Mouse (Mus musculus) MEL (cell line): ENCODE data around the gene Amer2.

Experiments
- CHD1 ChIP-seq: IDR thresholded peaks from 2 replicates; pipeline ENCODE4 v1.6.1; 2012; ENCODE audit warnings: low read depth, mild to moderate bottlenecking, inconsistent platforms, low read length, improper control_type of control experiment
- CHD2 ChIP-seq: IDR thresholded peaks from 2 replicates; pipeline ENCODE4 v1.6.1; 2011; ENCODE audit warnings: low read length, improper control_type of control experiment
- CTCF ChIP-seq, 3 experiments: IDR thresholded peaks in 2 of 3; conservative IDR thresholded peaks in 1 of 3; 2 replicates each; pipeline ENCODE4 v1.5.1; 2011 to 2012; ENCODE audit warnings: low read length in 3 of 3, low read depth in 2 of 3, mild to moderate bottlenecking in 2 of 3, improper control_type of control experiment in 1 of 3, inconsistent platforms in 1 of 3, mixed read lengths in 1 of 3, moderate library complexity in 1 of 3; ENCODE audit not compliant: control insufficient read depth in 1 of 3, insufficient read depth in 1 of 3, poor library complexity in 1 of 3, severe bottlenecking in 1 of 3
- ETS1 ChIP-seq: IDR thresholded peaks from 2 replicates; pipeline ENCODE4 v1.6.1; 2012; ENCODE audit warnings: low read depth, mild to moderate bottlenecking, inconsistent platforms, low read length, improper control_type of control experiment, moderate library complexity
- MAFK ChIP-seq: IDR thresholded peaks from 2 replicates; pipeline ENCODE4 v1.6.1; 2011; ENCODE audit warnings: low read depth, mild to moderate bottlenecking, low read length, improper control_type of control experiment, borderline replicate concordance
- POLR2A ChIP-seq, 2 experiments: IDR thresholded peaks; 2 replicates each; pipeline ENCODE4 v1.6.1; 2011 to 2012; ENCODE audit warnings: low read length in 2 of 2, mild to moderate bottlenecking in 2 of 2, control low read depth in 1 of 2, improper control_type of control experiment in 1 of 2, low read depth in 1 of 2, moderate library complexity in 1 of 2; ENCODE audit not compliant: control insufficient read depth in 1 of 2, insufficient read depth in 1 of 2, poor library complexity in 1 of 2
- TAL1 ChIP-seq: IDR thresholded peaks from 2 replicates; pipeline ENCODE4 v1.6.1; 2012; ENCODE audit warnings: mild to moderate bottlenecking, inconsistent platforms, low read length, moderate library complexity, mixed read lengths
- TBP ChIP-seq: IDR thresholded peaks from 2 replicates; pipeline ENCODE4 v1.8.0; 2011; ENCODE audit warnings: low read depth, low read length, improper control_type of control experiment
- ZKSCAN1 ChIP-seq: IDR thresholded peaks from 2 replicates; pipeline ENCODE4 v1.6.1; 2012; ENCODE audit warnings: low read depth, mild to moderate bottlenecking, inconsistent platforms, low read length, improper control_type of control experiment, moderate library complexity

DNA sequence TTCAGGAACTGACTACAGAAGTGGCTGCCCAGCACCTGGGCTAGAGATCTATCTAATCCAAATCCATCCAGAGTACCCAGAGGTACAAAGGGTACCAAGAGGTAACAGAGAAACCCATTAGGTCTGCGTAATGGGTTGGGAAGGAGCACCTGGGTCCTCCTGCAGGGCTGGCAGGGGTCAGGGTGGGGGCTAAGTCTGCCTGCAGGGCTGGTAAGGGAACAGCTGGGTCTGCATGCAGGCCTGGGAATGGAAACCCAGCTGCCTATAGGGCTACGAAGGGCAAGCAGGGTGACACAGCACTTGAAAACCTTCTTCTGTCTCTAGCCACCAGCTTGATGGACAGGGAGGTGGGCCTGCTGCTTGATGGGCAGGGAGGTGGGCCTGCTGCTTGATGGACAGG, 19.1 kb downstream of the Amer2 start:
- TF ChIP-seq ETS1 (no peak), POLR2A (IDR thresholded peaks at IDR 0.05; ENCODE audit: control insufficient read depth in 1 of 2, insufficient read depth in 1 of 2, low read depth in 1 of 2, low read length in 2 of 2, poor library complexity in 1 of 2) (no peak), TAL1 (no peak), TBP (no peak), CHD2 (no peak), CTCF (IDR thresholded peaks at IDR 0.05 in 2 of 3, conservative IDR thresholded peaks at IDR 0.05 in 1 of 3; ENCODE audit: control insufficient read depth in 1 of 3, insufficient read depth in 1 of 3, low read depth in 2 of 3, low read length in 3 of 3, poor library complexity in 1 of 3, severe bottlenecking in 1 of 3) (no peak), MAFK (no peak), ZKSCAN1 (no peak), CHD1 (no peak)
